Mouse (Mus musculus) ES-Bruce4 (cell line): ENCODE results near the gene Dlgap1.

ENCODE experiments used
- CTCF ChIP-seq: IDR thresholded peaks from one replicate; pipeline ENCODE4 v1.8.1; 2011; ENCODE audit warnings: low read depth, low read length
- POLR2A ChIP-seq: IDR thresholded peaks from one replicate; pipeline ENCODE4 v1.8.1; 2011; ENCODE audit warnings: low read length; ENCODE audit not compliant: insufficient read depth

DNA sequence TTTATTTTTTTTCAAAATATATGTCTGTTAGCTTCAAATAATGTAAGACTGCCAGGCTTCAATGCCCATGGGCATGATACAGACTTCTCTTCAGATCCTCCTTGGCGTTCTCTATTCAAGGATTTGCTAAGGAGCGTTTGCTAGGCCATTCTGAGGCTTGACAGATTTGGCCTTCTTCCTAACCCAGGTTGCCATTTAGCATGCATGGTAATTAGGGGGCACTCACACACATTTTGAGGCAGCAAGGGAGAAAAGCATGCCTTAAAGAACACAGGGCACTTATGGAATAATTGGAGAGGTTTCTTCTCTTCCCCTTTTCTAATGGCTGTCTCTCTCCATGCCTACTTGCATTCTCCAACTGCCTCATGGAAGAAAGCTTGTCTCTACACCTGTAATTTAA, 53.7 kb downstream of the Dlgap1 start:
- TF ChIP-seq POLR2A: no peak
- TF ChIP-seq CTCF: no peak
